Mouse (Mus musculus): ENCODE data around the gene Rab11b. TPM values are rescaled to one million over a fixed set of nuclear protein-coding genes. Genes with fewer than 3 reads are reported as not detected.
A peak's percentile ranks its signal among the peaks of the same experiment; 100 is the strongest.

The Rab11b gene
- polyA plus RNA-seq, 2 experiments: 192 to 312 TPM

- no peaks in the 10 kb centered on the region for H3K9me3 ChIP-seq (ENCODE audit: control insufficient read depth, low read length)
- no peak for TF ChIP-seq POLR2A (IDR thresholded peaks at IDR 0.05; ENCODE audit: borderline replicate concordance, extremely low read depth, insufficient read depth, insufficient read length)
- H3K27ac ChIP-seq (replicated peaks; ENCODE audit: low read depth, low read length): no peak overlapping the region
- DNase-seq (ENCODE audit: low spot score) (no peak), ATAC-seq (ENCODE audit: low FRiP score, low read depth) (no peak)
- no peak overlapping the region for H3K9ac ChIP-seq (ENCODE audit: low read depth, low read length, severe bottlenecking)
- H3K27me3 ChIP-seq (ENCODE audit: control insufficient read depth, insufficient read depth, low read length): no peaks in the 10 kb centered on the region
- no peaks in the 10 kb centered on the region for H3K36me3 ChIP-seq (ENCODE audit: control insufficient read depth, insufficient read depth, low read length)
- 66% methylated on average over 2 of the region's 2 CpGs for WGBS
- H3K4me2 ChIP-seq (replicated peaks; ENCODE audit: low read depth, low read length, severe bottlenecking): no peak overlapping the region
- H3K4me3 ChIP-seq (replicated peaks; ENCODE audit: low read length): no peak overlapping the region
- H3K4me1 ChIP-seq (ENCODE audit: control insufficient read depth, insufficient read depth, low read length): no peaks in the 10 kb centered on the region
Measured at GRCm38 (mm10) chr17:33729215-33729614, 31.1 kb downstream of the Rab11b start.

- no peak for DNase-seq (ENCODE audit: low spot score)
- TF ChIP-seq POLR2A (IDR thresholded peaks at IDR 0.05; ENCODE audit: borderline replicate concordance, extremely low read depth, insufficient read depth, insufficient read length): no peak
- H3K9me3 ChIP-seq (ENCODE audit: control insufficient read depth, low read length): no peaks in the 10 kb centered on the region
- H3K27me3 ChIP-seq (ENCODE audit: control insufficient read depth, insufficient read depth, low read length): no peaks in the 10 kb centered on the region
- WGBS: 63% methylated on average over 2 of the region's 2 CpGs
- no peak overlapping the region for H3K4me2 ChIP-seq (replicated peaks; ENCODE audit: low read depth, low read length, severe bottlenecking)
- no peak for ATAC-seq (ENCODE audit: low FRiP score, low read depth)
- H3K27ac ChIP-seq (replicated peaks; ENCODE audit: low read depth, low read length): no peak overlapping the region
- H3K4me1 ChIP-seq (ENCODE audit: control insufficient read depth, insufficient read depth, low read length): no peaks in the 10 kb centered on the region
- no peak overlapping the region for H3K4me3 ChIP-seq (replicated peaks; ENCODE audit: low read length)
- H3K36me3 ChIP-seq (ENCODE audit: control insufficient read depth, insufficient read depth, low read length): no peaks in the 10 kb centered on the region
- no peak overlapping the region for H3K9ac ChIP-seq (ENCODE audit: low read depth, low read length, severe bottlenecking)
Measured at GRCm38 (mm10) chr17:33728396-33728795, 31.9 kb downstream of the Rab11b start.

- no peak for TF ChIP-seq POLR2A (IDR thresholded peaks at IDR 0.05; ENCODE audit: borderline replicate concordance, extremely low read depth, insufficient read depth, insufficient read length)
- Histone ChIP-seq H3K27ac (replicated peaks; ENCODE audit: low read depth, low read length) (no peak overlapping the region), H3K4me2 (replicated peaks; ENCODE audit: low read depth, low read length, severe bottlenecking) (no peak overlapping the region), H3K36me3 (ENCODE audit: control insufficient read depth, insufficient read depth, low read length) (no peaks in the 10 kb centered on the region), H3K27me3 (ENCODE audit: control insufficient read depth, insufficient read depth, low read length) (no peaks in the 10 kb centered on the region), H3K9ac (ENCODE audit: low read depth, low read length, severe bottlenecking) (no peak overlapping the region), H3K9me3 (ENCODE audit: control insufficient read depth, low read length) (no peaks in the 10 kb centered on the region), H3K4me3 (replicated peaks; ENCODE audit: low read length) (no peak overlapping the region), H3K4me1 (ENCODE audit: control insufficient read depth, insufficient read depth, low read length) (peaks cover 5% of the 10 kb centered on the region; the same call in 1 of the 2 replicates)
- DNase-seq (ENCODE audit: low spot score) (no peak), ATAC-seq (ENCODE audit: low FRiP score, low read depth) (no peak)
- WGBS: 92% methylated on average over 7 of the region's 7 CpGs
Measured at GRCm38 (mm10) chr17:33719736-33720378, 40.5 kb downstream of the Rab11b start.

GRCm38 (mm10) chr17:33718944-33719725 is 41.2 kb downstream of the Rab11b start:
- TF ChIP-seq POLR2A (IDR thresholded peaks at IDR 0.05; ENCODE audit: borderline replicate concordance, extremely low read depth, insufficient read depth, insufficient read length): no peak
- 49% methylated on average over 10 of the region's 10 CpGs for WGBS
- peak overlapping the region; percentile 79 for H3K4me2 ChIP-seq (replicated peaks; ENCODE audit: low read depth, low read length, severe bottlenecking)
- H3K36me3 ChIP-seq (ENCODE audit: control insufficient read depth, insufficient read depth, low read length): no peaks in the 10 kb centered on the region
- DNase-seq (ENCODE audit: low spot score) (no peak), ATAC-seq (ENCODE audit: low FRiP score, low read depth) (no peak)
- no peaks in the 10 kb centered on the region for H3K9me3 ChIP-seq (ENCODE audit: control insufficient read depth, low read length)
- H3K4me3 ChIP-seq (replicated peaks; ENCODE audit: low read length): peak overlapping the region; percentile 86
- no peak overlapping the region for H3K9ac ChIP-seq (ENCODE audit: low read depth, low read length, severe bottlenecking)
- H3K27me3 ChIP-seq (ENCODE audit: control insufficient read depth, insufficient read depth, low read length): no peaks in the 10 kb centered on the region
- no peak overlapping the region for H3K27ac ChIP-seq (replicated peaks; ENCODE audit: low read depth, low read length)
- H3K4me1 ChIP-seq (ENCODE audit: control insufficient read depth, insufficient read depth, low read length): peaks cover 5% of the 10 kb centered on the region; the same call in 1 of the 2 replicates

GRCm38 (mm10) chr17:33718384-33718881 is 41.9 kb downstream of the Rab11b start, which contains the start of gene March2:
Gene March2, minus strand, starts transcription at chr17:33718670.
- Histone ChIP-seq H3K27me3 (ENCODE audit: control insufficient read depth, insufficient read depth, low read length) (no peaks in the 10 kb centered on the region), H3K9me3 (ENCODE audit: control insufficient read depth, low read length) (no peaks in the 10 kb centered on the region), H3K27ac (replicated peaks; ENCODE audit: low read depth, low read length) (no peak within 1 kb of the TSS), H3K4me2 (replicated peaks; ENCODE audit: low read depth, low read length, severe bottlenecking) (peak within 1 kb of the TSS; percentile 79), H3K9ac (ENCODE audit: low read depth, low read length, severe bottlenecking) (peak within 1 kb of the TSS; percentile 77), H3K4me1 (ENCODE audit: control insufficient read depth, insufficient read depth, low read length) (peaks cover 5% of the 10 kb centered on the region; the same call in 1 of the 2 replicates), H3K36me3 (ENCODE audit: control insufficient read depth, insufficient read depth, low read length) (no peaks in the 10 kb centered on the region), H3K4me3 (replicated peaks; ENCODE audit: low read length) (peak within 1 kb of the TSS; percentile 86)
- ATAC-seq (ENCODE audit: low FRiP score, low read depth) (peak; percentile 100), DNase-seq (ENCODE audit: low spot score) (peak; percentile 96)
- 0 out of 2 replicates have a peak, but pooled peaks have one; percentile 34 for TF ChIP-seq POLR2A (IDR thresholded peaks at IDR 0.05; ENCODE audit: borderline replicate concordance, extremely low read depth, insufficient read depth, insufficient read length)
- WGBS: 0% methylated on average over 26 of the region's 46 CpGs

Data from limb, embryonic 14.5 days (tissue).